Mouse (Mus musculus): ENCODE measurements around the gene Cyp2j6.
"Not testable (repeated sequence)": the region's sequence is repeated elsewhere in the genome, so short reads cannot be mapped to it uniquely, and the experiment has no call there.

The Cyp2j6 gene

GRCm38 (mm10) chr4:96553133-96553819 is at the start of gene Cyp2j6:
Gene Cyp2j6, minus strand, starts transcription at chr4:96553661.
- Histone ChIP-seq H3K36me3 (ENCODE audit: control insufficient read depth, insufficient read depth, low read length, poor library complexity, severe bottlenecking) (no peaks in the 10 kb centered on the region), H3K27me3 (ENCODE audit: control insufficient read depth, insufficient read depth, low read length, poor library complexity, severe bottlenecking) (no peaks in the 10 kb centered on the region)
- DNase-seq (ENCODE audit: low read depth, low spot score) = no peak

GRCm38 (mm10) chr4:96591791-96592150 is 38.3 kb upstream of the Cyp2j6 start:
- DNase-seq (ENCODE audit: low read depth, low spot score) = peak; percentile 1
- no peaks in the 10 kb centered on the region for H3K36me3 ChIP-seq (ENCODE audit: control insufficient read depth, insufficient read depth, low read length, poor library complexity, severe bottlenecking)
- H3K27me3 ChIP-seq (ENCODE audit: control insufficient read depth, insufficient read depth, low read length, poor library complexity, severe bottlenecking) = no peaks in the 10 kb centered on the region

- H3K36me3 ChIP-seq (ENCODE audit: control insufficient read depth, insufficient read depth, low read length, poor library complexity, severe bottlenecking) = no peaks in the 10 kb centered on the region
- no peaks in the 10 kb centered on the region for H3K27me3 ChIP-seq (ENCODE audit: control insufficient read depth, insufficient read depth, low read length, poor library complexity, severe bottlenecking)
- DNase-seq (ENCODE audit: low read depth, low spot score) = peak; percentile 2
Observed at GRCm38 (mm10) chr4:96590911-96591790, 37.7 kb upstream of the Cyp2j6 start, which contains the start of gene Cyp2j9. Gene Cyp2j9, minus strand, starts transcription at chr4:96591578.

GRCm38 (mm10) chr4:96581425-96582088 is 28.1 kb upstream of the Cyp2j6 start:
- H3K27me3 ChIP-seq (ENCODE audit: control insufficient read depth, insufficient read depth, low read length, poor library complexity, severe bottlenecking) = no peaks in the 10 kb centered on the region
- DNase-seq (ENCODE audit: low read depth, low spot score) = no peak
- no peaks in the 10 kb centered on the region for H3K36me3 ChIP-seq (ENCODE audit: control insufficient read depth, insufficient read depth, low read length, poor library complexity, severe bottlenecking)

GRCm38 (mm10) chr4:96580351-96580750 is 26.9 kb upstream of the Cyp2j6 start:
- DNase-seq (ENCODE audit: low read depth, low spot score); H3K27me3 ChIP-seq (ENCODE audit: control insufficient read depth, insufficient read depth, low read length, poor library complexity, severe bottlenecking); H3K36me3 ChIP-seq (ENCODE audit: control insufficient read depth, insufficient read depth, low read length, poor library complexity, severe bottlenecking): not testable (repeated sequence)

GRCm38 (mm10) chr4:96569442-96569841 is 16.0 kb upstream of the Cyp2j6 start:
- DNase-seq (ENCODE audit: low read depth, low spot score) = no peak
- H3K36me3 ChIP-seq (ENCODE audit: control insufficient read depth, insufficient read depth, low read length, poor library complexity, severe bottlenecking) = no peaks in the 10 kb centered on the region
- no peaks in the 10 kb centered on the region for H3K27me3 ChIP-seq (ENCODE audit: control insufficient read depth, insufficient read depth, low read length, poor library complexity, severe bottlenecking)

GRCm38 (mm10) chr4:96567988-96568387 is 14.5 kb upstream of the Cyp2j6 start:
- no peak for DNase-seq (ENCODE audit: low read depth, low spot score)
- H3K27me3 ChIP-seq (ENCODE audit: control insufficient read depth, insufficient read depth, low read length, poor library complexity, severe bottlenecking) = no peaks in the 10 kb centered on the region
- no peaks in the 10 kb centered on the region for H3K36me3 ChIP-seq (ENCODE audit: control insufficient read depth, insufficient read depth, low read length, poor library complexity, severe bottlenecking)

GRCm38 (mm10) chr4:96565808-96566207 is 12.3 kb upstream of the Cyp2j6 start:
- Histone ChIP-seq H3K36me3 (ENCODE audit: control insufficient read depth, insufficient read depth, low read length, poor library complexity, severe bottlenecking) (no peaks in the 10 kb centered on the region), H3K27me3 (ENCODE audit: control insufficient read depth, insufficient read depth, low read length, poor library complexity, severe bottlenecking) (no peaks in the 10 kb centered on the region)
- no peak for DNase-seq (ENCODE audit: low read depth, low spot score)

- no peak for DNase-seq (ENCODE audit: low read depth, low spot score)
- Histone ChIP-seq H3K36me3 (ENCODE audit: control insufficient read depth, insufficient read depth, low read length, poor library complexity, severe bottlenecking) (no peaks in the 10 kb centered on the region), H3K27me3 (ENCODE audit: control insufficient read depth, insufficient read depth, low read length, poor library complexity, severe bottlenecking) (no peaks in the 10 kb centered on the region)
Observed at GRCm38 (mm10) chr4:96560464-96560863, 7.0 kb upstream of the Cyp2j6 start.

- no peak for DNase-seq (ENCODE audit: low read depth, low spot score)
- H3K36me3 ChIP-seq (ENCODE audit: control insufficient read depth, insufficient read depth, low read length, poor library complexity, severe bottlenecking) = no peaks in the 10 kb centered on the region
- H3K27me3 ChIP-seq (ENCODE audit: control insufficient read depth, insufficient read depth, low read length, poor library complexity, severe bottlenecking) = no peaks in the 10 kb centered on the region
Observed at GRCm38 (mm10) chr4:96559781-96560180, 6.3 kb upstream of the Cyp2j6 start.

GRCm38 (mm10) chr4:96551619-96552018 is 1.8 kb downstream of the Cyp2j6 start:
- H3K36me3 ChIP-seq (ENCODE audit: control insufficient read depth, insufficient read depth, low read length, poor library complexity, severe bottlenecking) = no peaks in the 10 kb centered on the region
- no peaks in the 10 kb centered on the region for H3K27me3 ChIP-seq (ENCODE audit: control insufficient read depth, insufficient read depth, low read length, poor library complexity, severe bottlenecking)
- DNase-seq (ENCODE audit: low read depth, low spot score) = no peak

GRCm38 (mm10) chr4:96545976-96546375 is 7.5 kb downstream of the Cyp2j6 start:
- Histone ChIP-seq H3K27me3 (ENCODE audit: control insufficient read depth, insufficient read depth, low read length, poor library complexity, severe bottlenecking) (no peaks in the 10 kb centered on the region), H3K36me3 (ENCODE audit: control insufficient read depth, insufficient read depth, low read length, poor library complexity, severe bottlenecking) (no peaks in the 10 kb centered on the region)
- no peak for DNase-seq (ENCODE audit: low read depth, low spot score)

GRCm38 (mm10) chr4:96525772-96526171 is 27.7 kb downstream of the Cyp2j6 start:
- DNase-seq (ENCODE audit: low read depth, low spot score) = no peak
- Histone ChIP-seq H3K36me3 (ENCODE audit: control insufficient read depth, insufficient read depth, low read length, poor library complexity, severe bottlenecking) (no peaks in the 10 kb centered on the region), H3K27me3 (ENCODE audit: control insufficient read depth, insufficient read depth, low read length, poor library complexity, severe bottlenecking) (no peaks in the 10 kb centered on the region)

- Histone ChIP-seq H3K27me3 (ENCODE audit: control insufficient read depth, insufficient read depth, low read length, poor library complexity, severe bottlenecking) (no peaks in the 10 kb centered on the region), H3K36me3 (ENCODE audit: control insufficient read depth, insufficient read depth, low read length, poor library complexity, severe bottlenecking) (no peaks in the 10 kb centered on the region)
- no peak for DNase-seq (ENCODE audit: low read depth, low spot score)
Observed at GRCm38 (mm10) chr4:96522256-96522655, 31.2 kb downstream of the Cyp2j6 start.

GRCm38 (mm10) chr4:96510083-96510482 is 43.4 kb downstream of the Cyp2j6 start:
- H3K27me3 ChIP-seq (ENCODE audit: control insufficient read depth, insufficient read depth, low read length, poor library complexity, severe bottlenecking) = no peaks in the 10 kb centered on the region
- DNase-seq (ENCODE audit: low read depth, low spot score) = no peak
- H3K36me3 ChIP-seq (ENCODE audit: control insufficient read depth, insufficient read depth, low read length, poor library complexity, severe bottlenecking) = no peaks in the 10 kb centered on the region

Data from splenic B cell, adult 2 months (primary cell).